Mouse (Mus musculus): ENCODE data around the gene Ifi209. TPM values are rescaled to one million over a fixed set of nuclear protein-coding genes. Genes with fewer than 3 reads are reported as not detected.
"Not testable (repeated sequence)": the region's sequence is repeated elsewhere in the genome, so short reads cannot be mapped to it uniquely, and the experiment has no call there.

Gene Ifi209
- 0.04 and 0.09 TPM in 2 replicates for polyA plus RNA-seq (2016; fragmentation: Nextera tagmentation; extraction: Ambion mirVana)

DNA sequence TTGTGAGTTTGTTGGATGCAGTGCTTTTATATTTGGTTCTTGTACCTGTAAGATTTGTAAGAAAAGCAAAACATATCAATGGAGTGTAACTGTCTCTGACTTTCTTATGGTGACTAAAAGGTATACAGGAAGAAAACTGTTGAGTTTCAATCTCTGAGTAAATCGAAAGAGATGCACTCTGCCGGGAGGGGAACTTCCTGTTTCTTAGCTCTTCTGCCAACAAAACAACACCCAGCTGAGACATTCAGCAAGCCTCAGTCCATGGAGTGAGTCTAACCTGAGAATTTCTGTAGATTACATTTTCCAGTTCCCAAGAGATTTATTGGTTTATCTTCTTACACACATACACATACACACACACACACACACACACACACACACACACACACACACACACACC, at the start of gene Ifi209:
Ifi209 (plus strand) TSS at position 296 of the 400 bp plus-strand sequence.
- H3K27ac ChIP-seq (replicated peaks); H3K4me3 ChIP-seq; H3K27me3 ChIP-seq (replicated peaks; ENCODE audit: low read depth, poor library complexity, severe bottlenecking); H3K4me1 ChIP-seq; H3K36me3 ChIP-seq (replicated peaks); H3K9me3 ChIP-seq; DNase-seq (ENCODE audit: low spot score): not testable (repeated sequence)
- WGBS: 80% methylated on average over 2 of the region's 2 CpGs

- WGBS: 84% methylated on average over 2 of the region's 2 CpGs
- H3K9me3 ChIP-seq; H3K4me3 ChIP-seq; H3K4me1 ChIP-seq; DNase-seq (ENCODE audit: low spot score); H3K27ac ChIP-seq (replicated peaks); H3K36me3 ChIP-seq (replicated peaks); H3K27me3 ChIP-seq (replicated peaks; ENCODE audit: low read depth, poor library complexity, severe bottlenecking): not testable (repeated sequence)
These were observed 41.0 kb upstream of the Ifi209 start for GRCm38 (mm10) chr1:173589698-173590097.

- H3K9me3 ChIP-seq; DNase-seq (ENCODE audit: low spot score); H3K4me3 ChIP-seq; H3K27me3 ChIP-seq (replicated peaks; ENCODE audit: low read depth, poor library complexity, severe bottlenecking); H3K27ac ChIP-seq (replicated peaks); H3K4me1 ChIP-seq; H3K36me3 ChIP-seq (replicated peaks): not testable (repeated sequence)
- whole genome bisulfite sequencing: 78% methylated on average over 3 of the region's 3 CpGs
These were observed 31.8 kb upstream of the Ifi209 start, which contains the start of gene Ifi213 for GRCm38 (mm10) chr1:173598838-173599494. Gene Ifi213, minus strand, starts transcription at chr1:173599274.

- H3K9me3 ChIP-seq; H3K4me3 ChIP-seq; H3K27ac ChIP-seq (replicated peaks); DNase-seq (ENCODE audit: low spot score); H3K27me3 ChIP-seq (replicated peaks; ENCODE audit: low read depth, poor library complexity, severe bottlenecking); H3K4me1 ChIP-seq; H3K36me3 ChIP-seq (replicated peaks): not testable (repeated sequence)
- 82% methylated on average over 3 of the region's 3 CpGs for WGBS
These were observed 20.4 kb upstream of the Ifi209 start for GRCm38 (mm10) chr1:173610291-173610690.

DNA sequence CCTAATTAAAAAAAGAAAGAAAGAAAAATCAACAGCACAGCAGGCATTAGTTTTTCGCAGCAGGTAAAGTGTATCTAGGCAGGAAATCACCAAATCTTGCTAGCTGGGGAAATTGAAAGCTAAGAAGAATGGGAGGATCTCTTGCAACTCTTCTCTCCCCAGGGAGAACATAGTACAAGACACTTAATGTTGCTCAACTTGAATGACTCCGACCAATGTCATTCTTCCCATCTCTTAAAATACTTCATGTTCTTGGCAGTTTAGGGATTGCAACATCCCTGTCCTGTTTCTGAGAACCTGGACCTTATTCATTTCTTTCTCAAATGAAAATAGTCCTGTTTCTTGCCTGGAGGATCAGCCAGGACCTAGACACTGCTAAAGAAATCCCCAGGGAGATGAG, 8.5 kb upstream of the Ifi209 start:
- not testable (repeated sequence) for H3K4me3 ChIP-seq; H3K27ac ChIP-seq (replicated peaks); H3K4me1 ChIP-seq; H3K36me3 ChIP-seq (replicated peaks); H3K9me3 ChIP-seq; H3K27me3 ChIP-seq (replicated peaks; ENCODE audit: low read depth, poor library complexity, severe bottlenecking); DNase-seq (ENCODE audit: low spot score)
- 77% methylated on average over 2 of the region's 2 CpGs for WGBS

DNA sequence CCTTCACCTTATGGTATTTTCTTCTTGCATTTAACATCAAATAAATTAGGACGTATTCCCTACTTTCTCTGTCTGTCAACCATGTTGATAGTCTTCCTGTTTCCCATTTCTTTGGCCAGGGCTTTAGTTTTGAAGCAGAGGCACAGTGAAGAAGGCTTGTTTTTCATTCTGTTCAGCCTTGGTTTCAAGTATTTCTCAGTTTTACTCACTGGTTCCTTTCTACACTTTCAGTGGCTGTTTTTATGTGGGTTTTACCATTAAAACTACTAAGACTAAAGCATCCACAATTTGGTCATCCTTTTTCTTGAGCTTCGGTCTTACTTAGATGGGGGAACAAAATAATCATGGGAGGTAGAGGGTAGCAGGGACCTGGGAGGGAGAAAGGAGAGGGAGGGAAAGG, 6.7 kb upstream of the Ifi209 start:
- H3K27ac ChIP-seq (replicated peaks): no peak overlapping the region
- no peaks in the 10 kb centered on the region for H3K9me3 ChIP-seq
- no peak for DNase-seq (ENCODE audit: low spot score)
- 92% methylated on average over 2 of the region's 2 CpGs for WGBS
- no peaks in the 10 kb centered on the region for H3K4me1 ChIP-seq
- H3K27me3 ChIP-seq (replicated peaks; ENCODE audit: low read depth, poor library complexity, severe bottlenecking): no peaks in the 10 kb centered on the region
- no peak overlapping the region for H3K4me3 ChIP-seq
- no peaks in the 10 kb centered on the region for H3K36me3 ChIP-seq (replicated peaks)

- no peaks in the 10 kb centered on the region for H3K27me3 ChIP-seq (replicated peaks; ENCODE audit: low read depth, poor library complexity, severe bottlenecking)
- H3K4me3 ChIP-seq: no peak overlapping the region
- no peaks in the 10 kb centered on the region for H3K4me1 ChIP-seq
- H3K36me3 ChIP-seq (replicated peaks): no peaks in the 10 kb centered on the region
- H3K9me3 ChIP-seq: no peaks in the 10 kb centered on the region
- no peak overlapping the region for H3K27ac ChIP-seq (replicated peaks)
- 78% methylated on average over 2 of the region's 2 CpGs for WGBS
- no peak for DNase-seq (ENCODE audit: low spot score)
These were observed 4.0 kb upstream of the Ifi209 start for GRCm38 (mm10) chr1:173626686-173627085.

DNA sequence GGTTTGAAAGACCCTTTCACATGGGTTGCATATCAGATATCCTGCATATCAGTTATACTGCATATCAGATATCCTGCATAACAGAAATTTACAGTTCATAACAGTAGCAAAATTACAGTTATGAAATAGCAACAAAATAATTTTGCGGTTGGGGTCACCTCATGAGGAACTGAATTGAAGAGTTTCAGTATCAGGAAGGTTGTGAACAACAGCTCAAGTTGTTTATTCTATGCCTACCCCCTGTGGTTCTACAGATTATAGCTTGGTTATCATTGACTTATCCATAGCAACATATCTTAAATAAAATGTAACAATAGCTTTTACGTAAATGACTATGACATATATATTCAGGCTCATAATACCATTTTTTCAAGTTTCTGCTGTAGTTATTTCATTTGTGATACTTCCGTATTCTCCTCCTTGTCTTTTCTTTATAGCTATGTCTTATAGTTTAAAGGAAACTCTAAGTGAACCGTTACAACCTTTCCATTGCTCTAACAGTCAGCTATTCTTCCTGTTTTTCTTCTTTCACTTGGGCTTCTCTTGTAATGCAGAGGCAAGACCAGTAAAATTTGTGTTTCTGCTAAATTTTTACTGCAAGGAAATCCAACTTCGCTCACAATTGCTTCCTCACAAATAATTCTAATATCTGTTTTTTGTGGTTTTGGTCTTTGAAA, 3.4 kb downstream of the Ifi209 start:
- Histone ChIP-seq H3K36me3 (replicated peaks) (no peaks in the 10 kb centered on the region), H3K4me1 (no peaks in the 10 kb centered on the region), H3K27ac (replicated peaks) (no peak overlapping the region), H3K4me3 (no peak overlapping the region), H3K9me3 (no peaks in the 10 kb centered on the region), H3K27me3 (replicated peaks; ENCODE audit: low read depth, poor library complexity, severe bottlenecking) (no peaks in the 10 kb centered on the region)
- 89% methylated on average over 5 of the region's 5 CpGs for WGBS
- DNase-seq (ENCODE audit: low spot score): no peak

DNA sequence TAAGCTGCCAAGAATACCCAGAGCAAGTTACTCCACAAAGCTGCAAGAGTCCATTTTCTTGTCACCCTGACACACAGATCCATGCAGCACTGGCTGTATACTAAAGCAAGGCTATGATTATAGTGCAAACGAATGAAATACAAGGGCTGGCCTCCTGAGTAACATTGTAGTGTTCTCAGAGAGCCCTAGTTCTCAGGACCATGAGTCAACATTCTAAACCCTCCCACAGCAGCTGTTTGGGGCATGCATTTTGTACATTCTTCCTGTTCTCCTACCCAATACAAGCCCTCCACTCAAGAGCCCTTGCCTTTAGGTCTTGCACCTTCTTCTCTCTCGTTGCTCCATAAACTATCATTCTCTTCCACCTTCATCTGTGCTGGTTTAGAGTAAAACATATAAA, 14.7 kb downstream of the Ifi209 start:
- no peaks in the 10 kb centered on the region for H3K4me1 ChIP-seq
- H3K27ac ChIP-seq (replicated peaks): no peak overlapping the region
- no peaks in the 10 kb centered on the region for H3K36me3 ChIP-seq (replicated peaks)
- H3K4me3 ChIP-seq: no peak overlapping the region
- WGBS: 84% methylated on average over 2 of the region's 2 CpGs
- DNase-seq (ENCODE audit: low spot score): no peak
- H3K27me3 ChIP-seq (replicated peaks; ENCODE audit: low read depth, poor library complexity, severe bottlenecking): no peaks in the 10 kb centered on the region
- no peaks in the 10 kb centered on the region for H3K9me3 ChIP-seq

GRCm38 (mm10) chr1:173657973-173658372, 27.3 kb downstream of the Ifi209 start:
- no peaks in the 10 kb centered on the region for H3K9me3 ChIP-seq
- DNase-seq (ENCODE audit: low spot score): no peak
- WGBS: 84% methylated on average over 4 of the region's 4 CpGs

GRCm38 (mm10) chr1:173673458-173674097, 42.9 kb downstream of the Ifi209 start, which contains the start of gene Ifi208:
Gene Ifi208, plus strand, starts transcription at chr1:173673675.
- DNase-seq (ENCODE audit: low spot score); H3K4me1 ChIP-seq; H3K4me3 ChIP-seq; H3K27ac ChIP-seq (replicated peaks); H3K9me3 ChIP-seq; H3K27me3 ChIP-seq (replicated peaks; ENCODE audit: low read depth, poor library complexity, severe bottlenecking); H3K36me3 ChIP-seq (replicated peaks): not testable (repeated sequence)
- WGBS: 45% methylated on average over 3 of the region's 3 CpGs

More at GRCm38 (mm10) chr1:173657973-173658372, 27.3 kb downstream of the Ifi209 start:
- Histone ChIP-seq H3K4me1 (no peaks in the 10 kb centered on the region), H3K27ac (replicated peaks) (no peak overlapping the region), H3K4me3 (no peak overlapping the region), H3K27me3 (replicated peaks; ENCODE audit: low read depth, poor library complexity, severe bottlenecking) (no peaks in the 10 kb centered on the region), H3K36me3 (replicated peaks) (no peaks in the 10 kb centered on the region)

GRCm38 (mm10) chr1:173678605-173679004, 47.9 kb downstream of the Ifi209 start:
- H3K36me3 ChIP-seq (replicated peaks); H3K9me3 ChIP-seq; H3K27me3 ChIP-seq (replicated peaks; ENCODE audit: low read depth, poor library complexity, severe bottlenecking); H3K27ac ChIP-seq (replicated peaks); H3K4me3 ChIP-seq; DNase-seq (ENCODE audit: low spot score); H3K4me1 ChIP-seq: not testable (repeated sequence)
- WGBS: 85% methylated on average over 1 of the region's 1 CpGs

DNA sequence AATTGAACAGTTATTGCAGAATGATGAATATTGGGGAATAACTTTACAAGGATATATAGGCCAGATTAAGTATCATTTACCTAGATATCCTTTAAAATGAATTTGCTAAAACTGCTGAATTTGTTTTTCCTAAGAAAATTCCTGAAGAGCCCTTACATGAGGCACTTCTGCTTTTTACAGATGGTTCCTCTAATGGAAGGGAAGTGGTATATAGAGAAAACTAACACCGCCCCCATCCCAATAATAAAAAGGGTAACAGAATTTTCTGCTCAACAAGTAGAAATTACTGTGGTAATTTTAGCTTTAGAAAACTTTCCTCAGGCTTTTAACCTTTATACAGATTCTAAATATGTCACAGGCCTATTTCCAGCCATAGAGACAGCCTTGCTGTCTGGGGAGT, 63.6 kb downstream of the Ifi209 start:
- H3K4me3 ChIP-seq: no peak overlapping the region
- 92% methylated on average over 1 of the region's 1 CpGs for WGBS
- DNase-seq (ENCODE audit: low spot score): no peak
- H3K27me3 ChIP-seq (replicated peaks; ENCODE audit: low read depth, poor library complexity, severe bottlenecking): no peaks in the 10 kb centered on the region
- H3K9me3 ChIP-seq: no peaks in the 10 kb centered on the region
- H3K4me1 ChIP-seq: no peaks in the 10 kb centered on the region
- H3K36me3 ChIP-seq (replicated peaks): no peaks in the 10 kb centered on the region
- no peak overlapping the region for H3K27ac ChIP-seq (replicated peaks)

All from embryonic facial prominence, embryonic 10.5 days (tissue).